Mouse (Mus musculus): ENCODE results near the gene Slc29a3.
"Not testable (repeated sequence)": the region's sequence is repeated elsewhere in the genome, so short reads cannot be mapped to it uniquely, and the experiment has no call there.

The Slc29a3 gene

DNA sequence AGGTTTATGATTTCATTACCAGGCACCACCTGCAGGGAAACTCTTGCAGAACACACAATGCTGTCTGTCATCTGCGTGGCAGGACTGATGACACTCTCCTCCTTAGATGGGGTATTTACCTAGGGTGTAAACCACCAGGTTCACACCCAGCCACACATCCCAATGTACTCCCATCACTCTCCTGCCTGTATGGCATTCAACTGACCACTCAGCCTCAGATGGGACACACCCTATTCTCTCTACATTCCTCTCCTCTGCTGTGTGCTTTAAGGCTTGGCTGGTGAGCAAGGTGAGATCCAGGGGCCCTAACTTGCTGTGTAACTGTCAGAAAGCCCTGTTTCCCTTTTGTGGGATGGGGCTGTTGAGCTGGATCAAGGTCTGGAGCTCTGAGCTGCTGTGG, 9.5 kb upstream of the Slc29a3 start:
- DNase-seq = no peak

DNA sequence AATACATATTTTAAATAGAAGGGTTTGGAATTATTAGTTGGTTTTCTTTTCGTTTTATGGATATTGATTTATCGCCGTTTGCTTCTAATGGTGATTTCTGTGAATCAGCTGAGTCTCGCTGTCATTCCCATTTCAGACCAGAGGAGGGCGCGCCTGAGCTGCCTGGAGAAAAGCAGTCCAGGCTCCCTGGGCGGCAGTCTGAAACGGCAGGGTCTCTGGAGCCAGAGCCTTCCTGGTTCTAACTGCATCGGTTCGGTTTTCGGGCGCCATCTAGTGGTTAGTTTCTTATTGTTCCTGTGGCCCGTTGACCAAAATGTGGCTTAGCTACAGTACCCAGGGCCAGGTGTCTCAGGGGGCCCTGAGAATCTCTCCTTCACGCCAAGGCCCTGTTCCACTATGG, 7.8 kb upstream of the Slc29a3 start:
- DNase-seq = peak; percentile 98 to 99

DNA sequence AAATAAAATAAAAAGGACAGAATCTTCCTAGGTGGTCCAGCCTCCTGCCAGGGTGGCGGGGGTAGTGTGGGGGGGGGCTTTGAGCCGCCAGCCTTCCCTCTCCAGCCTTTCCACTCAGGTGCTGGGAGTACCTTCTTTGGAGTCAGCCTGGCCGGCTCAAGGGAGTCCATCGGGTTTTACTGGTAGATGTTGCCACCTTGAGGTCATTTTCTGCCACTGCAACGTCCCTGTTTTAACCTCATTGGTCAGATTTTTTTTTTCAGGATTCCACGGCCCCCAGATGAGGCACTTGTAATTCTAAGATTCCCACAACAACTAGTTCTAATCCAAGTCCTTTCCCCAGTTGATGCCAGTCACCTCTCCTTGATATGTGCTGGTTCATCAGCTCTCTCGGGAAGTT, 4.4 kb upstream of the Slc29a3 start:
- DNase-seq = peak; percentile 87 to 88

DNA sequence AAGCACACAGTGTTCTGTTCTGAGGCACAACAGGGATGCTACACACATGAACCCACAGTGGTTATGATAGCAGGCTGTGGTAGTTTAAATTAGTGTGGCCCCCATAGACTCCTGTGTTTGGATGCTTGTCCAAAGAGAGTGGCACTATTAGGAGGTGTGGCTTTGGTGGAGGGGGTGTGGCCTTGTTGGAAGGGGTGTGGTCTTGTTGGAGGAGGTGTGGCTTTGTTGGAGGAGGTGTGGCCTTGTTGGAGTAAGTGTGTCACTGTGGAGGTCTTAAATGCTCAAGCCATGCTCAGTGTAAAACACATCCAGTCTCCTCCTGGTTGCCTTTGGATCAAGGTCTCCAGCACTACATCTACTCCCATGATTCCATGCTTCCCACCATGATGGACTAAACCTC, 3.6 kb upstream of the Slc29a3 start:
- DNase-seq = no peak

DNA sequence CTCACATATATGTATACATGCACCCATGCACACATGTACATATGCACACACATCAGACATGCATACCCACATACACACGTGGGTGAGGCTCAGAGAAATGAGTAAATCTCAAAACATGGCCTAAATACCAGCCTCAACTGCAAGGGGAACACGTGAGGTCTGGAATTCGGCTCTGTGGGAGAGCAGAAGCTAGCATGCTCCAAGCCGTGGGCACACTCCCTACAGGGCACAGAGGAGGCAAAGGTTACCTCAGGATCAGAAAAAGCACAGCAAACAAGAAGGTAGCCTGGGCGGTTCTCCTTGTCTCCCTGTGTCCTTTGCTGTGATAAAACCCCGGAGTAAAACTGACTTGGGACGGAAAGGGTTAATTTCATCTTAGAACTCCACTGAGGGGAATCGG, 1.3 kb upstream of the Slc29a3 start:
- no peak for DNase-seq

DNA sequence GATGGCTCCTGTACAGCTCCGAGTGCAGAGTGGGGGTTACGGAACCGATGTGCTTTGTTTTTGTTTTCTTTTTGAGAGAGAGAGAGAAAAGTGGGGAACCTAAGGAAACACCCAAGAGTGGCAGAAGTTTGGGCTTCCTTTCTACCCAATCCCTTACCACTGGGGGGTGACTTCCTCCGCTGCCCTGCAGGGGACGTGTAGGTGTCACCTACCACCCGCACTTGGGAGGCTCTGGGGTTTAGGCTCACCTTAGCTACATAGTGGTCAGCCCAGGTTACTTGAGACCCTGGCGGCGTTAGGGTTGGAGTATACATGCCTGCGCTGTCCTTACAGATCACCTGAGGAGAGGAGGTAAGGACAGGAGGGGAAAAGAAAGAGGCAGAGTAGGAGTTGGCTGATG, 667 bp upstream of the Slc29a3 start:
- no peak for DNase-seq

DNA sequence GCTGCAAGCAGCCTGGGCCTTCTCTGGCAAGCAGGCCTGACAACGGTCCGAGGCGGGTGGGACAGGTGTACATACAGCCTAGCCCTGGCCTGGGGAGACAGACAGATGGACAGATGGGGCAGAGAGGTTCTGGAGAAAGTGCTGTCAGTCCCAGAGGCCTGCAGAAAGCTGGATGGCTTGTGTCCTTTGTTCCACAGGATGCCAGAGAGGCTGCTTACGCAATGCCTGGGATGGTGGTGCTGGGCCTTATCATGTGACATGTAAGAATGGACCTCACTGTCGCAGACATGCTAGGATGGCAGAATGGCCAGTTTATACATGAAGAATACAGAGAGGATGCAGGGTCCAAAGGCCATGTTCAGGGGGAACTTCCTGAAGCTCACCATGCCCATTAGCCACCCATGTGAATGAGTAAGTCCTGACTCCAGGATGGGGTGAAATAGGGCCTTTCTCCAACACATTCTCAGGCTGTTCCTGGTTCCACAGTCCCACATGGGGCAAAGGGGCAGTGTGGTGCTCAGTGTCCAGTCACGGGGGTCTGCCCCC, 4.9 kb downstream of the Slc29a3 start:
- DNase-seq = no peak

DNA sequence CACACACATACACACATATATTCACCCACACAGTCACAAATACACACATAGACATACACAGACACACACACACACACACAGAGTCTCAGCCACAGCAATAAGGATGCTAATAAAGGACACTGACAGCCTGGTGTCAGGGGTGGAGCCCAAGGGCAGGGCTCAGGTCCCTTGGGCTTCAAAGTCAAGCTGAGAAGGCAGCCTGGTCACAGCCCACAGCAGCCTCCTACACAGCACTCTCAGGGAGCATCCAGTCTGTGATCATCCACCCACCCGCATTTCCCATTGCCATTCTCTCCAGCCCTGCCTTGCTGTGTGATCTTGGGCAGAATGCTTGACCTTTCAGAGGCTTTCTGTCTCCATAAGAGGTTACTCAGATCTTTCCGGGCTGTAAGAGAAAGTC, 6.1 kb downstream of the Slc29a3 start:
- DNase-seq = no peak

DNA sequence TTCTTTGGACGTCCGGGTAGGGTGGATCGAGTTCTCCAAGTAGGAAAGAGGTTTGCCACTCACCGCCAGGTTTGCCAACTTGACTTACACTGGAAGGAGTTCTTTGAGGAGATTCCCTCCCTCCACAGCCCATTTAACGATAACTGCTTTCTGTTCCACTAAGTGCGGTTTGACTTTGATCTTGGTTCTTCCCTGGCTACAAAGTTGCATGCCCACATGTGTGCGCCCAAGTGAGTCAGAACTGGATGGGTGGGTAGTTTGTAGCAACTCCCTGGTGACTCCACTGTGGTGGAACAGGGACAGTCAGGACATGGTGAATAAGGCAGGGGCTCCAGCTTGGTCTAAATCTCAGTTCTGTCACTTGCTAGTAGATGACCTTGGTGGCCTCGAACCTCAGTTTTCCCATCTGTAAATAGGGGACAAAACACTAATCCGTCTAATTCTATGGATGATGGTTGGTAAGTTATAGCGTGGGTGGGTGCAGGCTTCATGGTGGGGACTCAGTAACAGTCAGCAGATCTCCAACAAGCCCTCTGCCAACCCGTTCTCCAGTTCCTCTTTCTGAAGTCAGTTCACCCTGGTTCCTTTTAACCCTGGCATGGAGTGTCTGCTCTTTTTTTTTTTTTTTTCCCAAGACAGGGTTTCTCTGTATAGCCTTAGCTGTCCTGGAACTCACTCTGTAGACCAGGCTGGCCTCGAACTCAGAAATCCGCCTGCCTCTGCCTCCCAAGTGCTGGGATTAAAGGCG, 7.9 kb downstream of the Slc29a3 start:
- DNase-seq = no peak

DNA sequence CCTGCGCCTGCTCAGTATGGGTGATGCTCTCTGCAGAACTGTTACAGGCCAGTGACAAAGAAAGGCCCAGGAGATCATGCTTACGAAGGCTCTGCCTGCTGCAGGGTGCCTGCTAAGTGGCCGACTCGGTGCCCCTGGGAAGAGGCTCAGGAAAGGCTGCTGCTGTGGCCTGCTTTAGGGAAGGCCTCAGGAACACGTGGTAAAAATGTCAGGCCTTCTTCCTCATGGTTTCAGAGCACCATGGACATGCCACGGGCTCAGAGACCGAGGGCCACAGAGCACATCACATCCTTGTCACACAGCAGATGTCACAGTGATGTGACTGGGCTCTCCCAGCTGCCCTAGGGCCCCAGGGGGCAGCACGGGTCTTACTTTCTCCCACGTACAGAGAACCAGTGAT, 8.9 kb downstream of the Slc29a3 start:
- no peak for DNase-seq

DNA sequence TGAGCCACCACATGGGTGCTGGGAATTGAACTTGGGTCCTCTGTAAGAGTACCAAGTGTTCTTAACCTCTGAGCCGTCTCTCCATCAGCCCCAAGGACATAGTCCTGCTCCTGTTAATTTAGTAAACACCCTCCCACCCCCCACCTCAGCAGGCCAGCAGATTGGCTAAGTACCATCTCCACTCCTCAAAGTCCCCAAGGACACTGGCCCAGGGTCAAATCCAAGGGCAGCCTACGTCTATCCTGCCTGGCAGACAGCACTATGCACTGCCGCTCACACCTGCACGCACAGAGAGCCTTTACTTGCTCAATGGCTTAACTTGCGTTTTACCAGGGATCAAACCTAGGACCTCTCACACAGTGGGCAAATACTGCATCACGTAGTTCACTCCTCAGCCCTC, 9.7 kb downstream of the Slc29a3 start:
- DNase-seq = no peak

DNA sequence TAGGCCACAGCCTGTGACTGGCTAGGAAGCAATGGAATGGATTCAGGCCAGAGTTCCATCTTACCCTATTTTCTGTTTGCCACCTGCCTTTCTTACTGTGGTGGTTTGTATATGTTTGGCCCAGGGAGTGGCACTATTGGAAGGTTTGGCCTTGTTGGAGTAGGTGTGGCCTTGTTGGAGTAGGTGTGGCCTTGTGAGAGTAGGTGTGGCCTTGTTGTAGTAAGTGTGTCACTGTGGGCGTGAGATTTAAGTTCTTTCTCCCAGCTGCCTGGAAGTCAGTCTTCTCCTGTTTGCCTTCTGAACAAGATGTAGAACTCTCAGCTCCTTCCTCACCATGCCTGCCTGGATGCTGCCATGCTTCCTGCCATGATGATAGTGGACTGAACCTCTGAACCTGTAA, 10.3 kb downstream of the Slc29a3 start:
- DNase-seq = not testable (repeated sequence)

DNA sequence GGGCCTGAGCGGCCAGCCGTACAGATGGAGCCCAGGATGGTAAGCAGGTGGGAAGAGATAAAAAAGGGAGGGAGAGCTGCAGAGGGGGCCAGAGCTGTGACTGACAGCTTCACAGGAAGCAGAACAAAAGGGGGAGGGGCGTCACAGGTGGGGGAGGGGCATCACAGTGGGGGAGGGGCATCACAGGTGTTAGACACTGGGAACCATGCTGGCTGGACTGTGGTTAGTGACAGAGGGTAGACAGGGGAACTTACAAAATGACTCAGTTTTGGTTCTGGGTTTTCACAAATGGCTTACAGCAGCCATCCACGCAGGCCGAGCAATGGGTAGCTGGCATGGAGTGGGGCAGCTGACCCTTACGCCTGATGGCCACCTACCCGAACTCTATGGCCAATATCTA, 11.2 kb downstream of the Slc29a3 start:
- DNase-seq = no peak

DNA sequence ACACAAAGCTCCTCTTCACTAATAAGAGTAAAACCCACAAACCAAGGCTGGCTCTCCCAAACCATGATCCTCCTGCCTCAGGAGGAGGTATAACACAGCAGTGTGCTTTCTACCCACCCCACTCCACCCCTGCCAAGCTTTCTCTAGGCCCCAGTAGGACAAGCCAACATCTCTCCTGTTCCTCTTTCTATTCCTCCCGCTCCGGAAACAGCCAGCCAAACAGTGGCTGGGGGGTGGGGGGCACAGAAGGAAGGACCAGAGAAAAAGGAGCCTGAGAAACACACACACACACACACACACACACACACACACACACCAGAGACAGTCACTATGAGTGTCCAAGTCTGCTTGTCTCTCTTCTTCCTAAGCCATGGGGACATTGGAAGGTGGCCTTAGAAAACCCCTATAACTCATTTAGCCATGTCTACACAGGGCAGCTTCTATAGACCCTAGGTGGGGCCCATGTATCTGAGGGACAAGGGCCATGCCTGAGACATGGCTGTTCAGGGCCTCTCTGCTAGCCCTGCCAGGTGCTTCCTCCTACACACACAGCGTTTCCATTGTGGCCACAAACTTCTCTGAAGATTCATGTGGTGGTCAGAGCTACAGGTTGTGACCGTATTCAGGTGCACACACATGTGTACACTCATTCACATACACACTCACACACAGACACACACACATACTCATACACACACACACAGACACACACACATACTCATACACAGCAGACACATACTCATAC, 12.8 kb downstream of the Slc29a3 start:
- no peak for DNase-seq

DNA sequence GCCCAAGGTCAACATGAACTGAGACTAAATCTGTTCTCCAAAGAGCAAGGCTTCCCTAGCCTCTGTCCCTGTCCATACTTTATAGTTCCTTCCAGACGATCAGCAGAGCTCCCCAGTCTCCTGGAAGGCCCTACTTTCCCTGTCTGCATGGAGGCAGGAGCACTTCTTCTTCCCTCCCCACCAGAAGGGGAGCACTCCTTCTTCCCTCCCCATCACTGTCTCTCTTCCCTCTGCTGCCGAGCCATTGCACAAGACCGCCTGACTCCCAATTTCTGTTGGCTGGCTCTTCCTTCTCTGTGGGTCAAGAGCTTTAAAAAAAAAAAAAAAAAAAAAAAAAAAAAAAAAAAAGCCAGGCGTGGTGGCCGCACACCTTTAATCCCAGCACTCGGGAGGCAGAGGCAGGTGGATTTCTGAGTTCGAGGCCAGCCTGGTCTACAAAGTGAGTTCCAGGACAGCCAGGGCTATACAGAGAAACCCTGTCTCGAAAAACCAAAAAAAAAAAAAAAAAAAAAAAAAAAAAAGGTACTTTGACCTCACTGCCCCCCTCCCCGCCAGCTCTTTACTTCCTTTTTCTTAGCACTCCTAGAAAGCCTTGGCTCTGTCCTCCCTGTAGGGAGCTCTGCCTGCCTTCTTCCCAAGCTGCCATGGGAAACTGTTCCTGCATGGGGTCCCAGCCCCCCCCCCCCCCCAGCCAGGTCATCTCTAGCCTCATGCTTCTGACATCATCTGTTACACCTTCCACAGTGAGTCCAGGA, 14.5 kb downstream of the Slc29a3 start:
- no peak for DNase-seq

DNA sequence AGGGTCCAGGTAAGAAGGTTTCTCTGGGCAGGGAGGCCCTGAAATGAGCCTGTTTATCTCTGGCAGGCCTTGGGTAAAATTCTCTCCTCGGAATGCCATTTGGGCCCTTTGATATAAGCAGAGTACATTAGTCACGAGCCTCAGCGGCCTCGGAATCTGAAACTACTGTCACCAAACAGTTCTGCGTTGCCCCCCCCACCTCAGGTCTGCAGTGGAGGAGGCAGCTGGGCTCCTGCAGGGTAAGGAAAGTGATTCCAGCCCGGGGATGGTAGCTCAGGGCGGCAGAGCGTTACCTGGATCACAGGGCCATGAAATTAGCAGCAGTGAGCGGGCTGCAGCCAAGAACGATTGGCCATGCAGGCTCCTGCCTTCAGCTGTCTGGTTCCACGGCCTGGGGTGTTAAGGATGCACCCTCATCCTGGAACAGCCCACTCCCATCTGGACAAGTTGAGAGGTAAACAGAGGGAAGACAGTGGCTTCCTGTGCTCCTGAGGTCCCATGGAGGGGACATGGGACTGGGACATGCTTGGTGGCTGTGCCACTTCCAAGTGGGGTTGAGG, 15.3 kb downstream of the Slc29a3 start:
- peak in 1 of 2 experiments; percentile 46 for DNase-seq

DNA sequence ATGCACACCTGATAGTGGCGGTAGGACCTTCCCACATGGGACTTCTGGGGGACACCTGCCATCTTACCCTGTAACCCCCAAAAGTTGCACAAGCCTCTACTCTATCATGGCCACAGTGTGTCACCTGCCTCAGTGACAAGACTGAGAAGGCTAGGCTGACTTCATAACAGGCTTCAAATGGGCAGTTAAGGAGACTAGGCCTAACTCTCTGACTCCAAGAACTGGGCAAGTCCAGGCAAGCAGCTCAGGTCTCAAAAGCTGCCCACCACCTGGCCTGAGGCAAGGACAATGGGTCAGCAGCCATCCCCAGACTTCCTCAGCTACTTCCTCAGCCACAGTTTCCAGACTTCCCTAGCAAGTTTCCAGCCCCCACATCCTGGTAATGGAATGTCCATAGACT, 16.9 kb downstream of the Slc29a3 start:
- DNase-seq = no peak

DNA sequence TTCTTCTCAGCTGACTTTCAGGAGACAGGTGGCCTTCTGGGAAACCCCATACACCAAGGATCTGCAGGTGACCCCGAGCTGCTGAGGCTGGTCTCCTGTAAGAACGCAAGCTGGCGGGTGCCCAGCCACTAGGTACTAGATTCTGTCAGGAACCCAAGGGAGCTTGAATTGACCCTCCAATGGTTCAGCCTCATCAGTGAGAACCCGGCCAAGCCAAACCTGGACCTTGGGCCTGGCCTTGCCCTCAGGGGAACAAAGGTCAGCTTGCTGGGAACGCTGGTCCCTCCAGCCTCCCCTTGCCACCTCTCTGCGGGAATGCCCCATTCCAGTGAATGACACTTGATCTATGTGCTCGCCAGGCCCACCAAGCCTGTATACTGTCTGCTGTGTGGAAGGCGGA, 19.1 kb downstream of the Slc29a3 start:
- DNase-seq = no peak

DNA sequence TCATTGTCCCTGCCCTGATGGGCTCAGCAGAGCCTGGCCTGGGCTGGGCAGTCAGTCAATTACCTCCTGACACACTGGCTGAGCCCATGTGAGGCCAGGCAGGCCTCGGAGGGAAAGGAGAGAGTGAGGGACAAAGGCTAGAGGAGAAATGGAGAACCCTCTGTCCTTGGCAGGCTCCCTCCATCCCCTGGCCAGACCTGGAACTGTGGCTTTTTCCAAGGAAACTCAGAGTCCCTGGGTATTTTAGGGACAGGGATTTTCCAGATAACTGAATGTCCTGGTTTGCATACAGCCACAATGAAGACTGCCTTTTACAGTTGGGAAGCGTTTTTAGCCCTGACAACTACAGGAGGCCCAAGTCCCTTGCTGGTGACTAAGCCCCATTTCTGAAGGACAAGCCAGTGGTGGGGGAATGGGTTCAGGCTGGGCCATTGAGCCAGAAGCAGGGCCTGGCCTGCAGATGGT, 20.2 kb downstream of the Slc29a3 start:
- DNase-seq = peak in 1 of 2 experiments; percentile 52

DNA sequence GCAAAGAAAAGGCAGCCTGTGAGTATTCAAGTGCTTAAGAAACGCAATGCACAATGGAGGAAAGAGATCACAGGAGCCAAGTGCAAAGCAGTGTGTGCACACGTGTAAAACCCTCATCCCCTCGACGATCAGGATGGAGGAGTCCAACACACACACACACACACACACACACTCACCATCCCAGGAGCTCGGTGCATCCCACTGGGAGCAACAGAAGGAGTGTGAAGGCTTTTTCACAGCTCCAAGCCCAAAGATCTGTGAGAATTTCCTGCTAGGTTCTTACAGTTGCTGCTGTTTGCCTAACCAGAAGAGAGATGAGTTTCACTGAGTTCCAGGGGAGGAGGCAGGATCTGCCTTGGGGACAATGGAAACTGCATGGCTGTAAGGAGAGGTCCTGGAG, 20.9 kb downstream of the Slc29a3 start:
- no peak for DNase-seq

DNA sequence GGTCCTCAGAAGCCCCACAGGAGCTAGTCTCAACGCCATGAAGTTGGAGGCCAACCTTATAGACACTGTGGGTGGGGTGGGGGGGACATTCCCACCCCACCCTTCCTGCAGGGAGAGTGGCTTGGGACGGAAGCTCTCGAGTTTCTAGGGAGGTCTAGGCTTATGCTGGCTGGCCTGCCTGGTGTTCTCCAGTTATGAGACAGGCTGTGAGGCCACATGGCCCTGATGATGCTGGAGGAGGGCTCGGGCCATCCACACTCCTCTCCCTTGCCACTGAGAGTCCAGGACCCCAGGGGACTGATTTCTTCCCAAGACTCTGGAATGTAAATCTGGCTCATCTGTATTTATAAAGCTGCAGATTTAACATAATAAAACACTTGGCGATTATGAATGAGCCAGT, 25.3 kb downstream of the Slc29a3 start:
- no peak for DNase-seq

DNA sequence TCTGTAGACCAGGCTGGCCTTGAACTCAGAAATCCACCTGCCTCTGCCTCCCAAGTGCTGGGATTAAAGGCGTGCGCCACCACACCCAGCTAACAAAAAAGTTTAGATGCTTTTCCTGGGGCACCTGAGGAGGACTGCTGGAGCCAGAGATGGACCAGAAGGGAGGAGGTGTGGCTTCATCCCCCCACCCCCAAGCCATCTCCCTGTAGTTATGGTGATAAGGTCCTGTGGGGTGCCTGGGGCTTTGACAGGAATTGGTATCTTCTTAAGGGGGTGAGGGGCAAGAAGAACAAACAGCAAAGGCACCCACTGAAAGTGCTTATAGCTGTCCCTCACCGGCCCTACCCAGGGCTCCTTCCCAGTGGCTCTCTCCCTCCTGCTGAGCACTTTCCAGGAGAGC, 25.7 kb downstream of the Slc29a3 start:
- DNase-seq = no peak

DNA sequence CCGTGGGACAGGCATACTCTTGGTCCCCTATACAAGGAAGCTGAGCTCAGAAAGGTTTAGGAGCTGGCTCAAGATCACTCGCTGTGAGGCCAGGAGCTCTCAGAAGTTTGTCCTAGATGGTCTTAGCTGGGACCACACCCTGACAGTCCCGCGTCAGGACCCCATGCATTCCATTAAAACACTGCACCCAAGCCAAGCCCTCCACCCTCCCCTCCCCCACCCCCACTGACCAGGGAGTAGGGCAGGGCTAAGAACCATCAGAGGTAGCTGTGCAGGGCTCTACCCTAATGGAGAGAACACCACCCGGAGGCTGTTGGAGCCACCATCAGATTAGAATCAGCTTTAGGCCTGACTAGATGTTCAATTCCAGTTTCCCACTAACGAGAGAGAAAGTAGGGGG, 28.1 kb downstream of the Slc29a3 start:
- DNase-seq = no peak

Measured in cerebellum, postnatal 10 days (tissue).